Mouse (Mus musculus) 3T3-L1 (cell line): ENCODE measurements around the gene Nipbl.

Experiments
- DNase-seq: peaks from one replicate; pipeline ENCODE4 v3.0.0-alpha.2; 2015; ENCODE audit warnings: low read depth, low spot score

The Nipbl gene

DNA sequence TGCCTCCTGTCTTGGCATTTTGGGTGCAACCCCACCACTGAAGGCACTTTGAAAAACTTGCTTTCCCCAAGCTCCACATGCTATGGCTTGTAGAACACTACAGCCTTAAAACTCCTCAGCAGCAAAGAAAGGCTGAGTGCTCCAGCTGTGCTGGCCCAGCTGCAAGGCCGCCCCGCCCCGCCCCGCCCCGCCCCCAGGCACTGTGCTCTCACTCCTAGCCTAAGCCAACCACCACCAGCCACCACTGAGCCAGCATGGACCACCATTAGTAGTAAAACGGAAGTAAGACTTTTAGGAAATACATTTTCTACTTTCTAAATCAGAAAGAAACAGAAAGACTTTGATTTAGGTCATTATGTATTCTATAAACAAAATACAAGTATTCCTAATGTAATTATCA lies 23.4 kb downstream of the Nipbl start:
- no peak for DNase-seq

DNA sequence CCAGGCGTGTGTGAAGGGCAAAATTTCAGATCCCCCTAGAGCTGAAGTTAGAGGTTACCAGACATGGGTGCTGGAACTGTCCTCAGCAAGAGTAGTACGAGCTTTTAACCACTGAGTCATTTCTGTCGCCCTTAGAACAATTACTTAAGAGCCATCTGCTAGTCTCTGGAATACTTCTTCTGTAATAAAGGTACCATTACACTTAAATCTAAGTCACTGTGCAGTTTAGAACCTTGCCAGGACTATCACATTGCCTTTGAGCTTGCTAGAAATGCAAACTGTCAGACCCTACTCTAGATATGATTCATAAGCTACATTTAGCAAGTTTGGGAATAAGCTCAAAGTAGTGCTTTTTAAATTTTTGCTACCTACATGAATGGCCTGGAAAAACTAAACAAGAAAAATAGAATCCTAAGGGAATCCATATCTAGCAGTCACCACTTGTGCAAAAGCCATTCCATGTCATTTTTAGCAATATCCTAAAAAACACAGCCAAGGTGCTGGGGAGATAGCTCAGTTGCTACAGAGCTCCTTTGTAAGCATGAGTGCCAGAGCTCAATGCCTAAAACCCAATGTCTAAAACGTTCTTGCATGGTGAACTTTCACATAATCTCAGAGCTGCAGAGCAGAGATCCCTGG lies 27.6 kb downstream of the Nipbl start:
- DNase-seq = no peak

DNA sequence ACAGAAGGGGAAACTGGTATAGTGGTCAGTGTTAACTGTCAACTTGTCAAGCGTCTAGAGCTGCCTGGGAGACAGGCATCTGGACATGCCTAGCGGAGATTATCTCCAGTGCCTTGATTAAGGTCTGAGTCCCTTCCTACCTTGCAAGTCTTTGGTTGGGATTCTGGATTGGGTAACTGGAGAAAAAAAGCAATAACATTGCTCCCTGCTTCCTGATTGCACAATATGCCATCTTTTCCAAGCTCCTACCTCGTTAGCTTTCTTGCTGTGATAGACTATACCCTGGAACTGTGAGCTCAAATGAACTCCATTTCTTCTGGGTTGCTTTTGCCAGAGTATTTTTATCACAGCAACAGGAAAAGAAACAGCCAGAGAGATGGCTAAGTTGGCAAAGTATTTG lies 30.9 kb downstream of the Nipbl start:
- no peak for DNase-seq

DNA sequence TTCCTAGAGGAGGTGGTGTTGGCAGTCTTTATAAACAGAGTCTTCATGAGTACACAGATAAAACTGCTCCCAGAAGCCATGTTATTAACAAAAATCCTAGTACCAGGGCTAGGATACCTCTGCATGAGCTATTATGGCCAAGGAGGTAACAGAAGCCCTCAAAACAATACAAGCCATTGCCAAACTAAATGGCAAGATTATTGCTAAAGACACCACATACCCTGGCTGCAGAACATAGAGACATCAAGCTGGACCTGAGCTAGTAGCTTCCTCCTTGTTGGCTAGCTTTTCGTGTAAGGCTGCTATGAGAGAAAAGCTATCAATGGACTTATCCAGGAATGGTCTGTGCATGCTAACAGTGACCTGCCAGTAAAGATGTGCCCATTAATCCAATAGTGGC lies 32.4 kb downstream of the Nipbl start:
- DNase-seq = no peak

DNA sequence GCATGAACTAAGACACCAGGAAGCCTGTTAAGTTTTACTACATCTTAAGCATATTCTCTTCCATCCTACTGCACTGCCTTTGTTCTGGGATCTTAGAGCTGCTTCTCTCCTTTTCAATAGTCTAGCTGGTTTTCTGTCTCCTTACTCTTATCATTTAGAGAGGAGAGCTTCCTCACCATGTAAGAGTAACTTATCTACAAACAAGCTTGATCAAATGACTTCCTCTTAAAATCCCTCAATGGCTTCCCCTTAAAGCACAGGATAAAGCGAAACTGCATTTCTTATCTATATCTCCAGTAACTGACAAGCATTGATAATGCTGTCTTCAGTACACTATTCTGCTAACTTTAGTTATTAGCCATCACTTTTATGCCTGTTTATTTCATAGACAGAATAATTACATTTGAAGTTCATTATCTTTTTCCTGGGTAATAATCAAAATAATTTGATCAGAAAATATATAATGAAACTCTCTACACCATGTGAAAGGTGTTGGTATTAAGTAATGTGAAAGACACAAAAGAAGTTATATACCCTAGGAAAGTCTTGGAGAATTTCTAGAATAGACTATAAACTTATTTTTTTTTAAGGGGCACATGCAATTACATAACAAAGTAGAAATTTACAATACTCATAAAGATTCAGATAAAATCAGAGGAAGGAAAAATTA lies 33.0 kb downstream of the Nipbl start:
- DNase-seq = no peak

DNA sequence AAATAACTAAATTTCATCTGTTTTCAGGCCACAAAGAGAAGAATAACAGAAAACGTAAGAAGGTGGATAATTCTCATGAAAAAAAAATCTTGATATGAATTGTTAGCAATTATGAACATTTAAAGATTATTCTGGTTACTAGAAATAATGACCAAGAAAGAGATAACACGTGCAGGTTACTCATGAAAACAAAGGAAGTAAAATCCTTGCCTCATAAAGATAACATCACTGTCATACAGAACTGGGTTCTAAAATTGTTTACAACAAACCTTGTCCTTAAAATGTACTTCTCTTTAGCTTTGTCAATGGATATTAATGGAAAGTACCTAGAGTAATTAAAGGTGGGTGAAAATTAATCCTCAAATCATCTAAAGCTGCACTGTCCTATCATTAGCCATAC lies 37.2 kb downstream of the Nipbl start:
- DNase-seq = no peak

DNA sequence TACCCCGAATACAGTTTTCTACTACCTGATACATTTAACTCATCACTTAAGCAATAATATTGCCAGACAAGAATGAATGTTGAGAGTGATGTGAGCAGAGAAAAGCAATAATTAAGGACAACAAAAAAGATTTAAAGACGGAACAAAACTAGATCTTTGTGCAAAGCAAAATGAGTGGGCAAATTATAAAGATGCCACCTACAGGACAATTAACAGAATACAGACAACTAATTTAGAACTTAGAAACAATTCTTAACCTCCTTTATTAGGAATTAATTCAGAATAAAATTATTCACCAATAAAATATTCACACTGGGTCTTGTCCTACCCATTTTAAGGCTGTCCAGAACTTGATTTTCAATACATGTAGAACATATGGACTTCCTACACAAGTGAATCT lies 38.0 kb downstream of the Nipbl start:
- DNase-seq = no peak

DNA sequence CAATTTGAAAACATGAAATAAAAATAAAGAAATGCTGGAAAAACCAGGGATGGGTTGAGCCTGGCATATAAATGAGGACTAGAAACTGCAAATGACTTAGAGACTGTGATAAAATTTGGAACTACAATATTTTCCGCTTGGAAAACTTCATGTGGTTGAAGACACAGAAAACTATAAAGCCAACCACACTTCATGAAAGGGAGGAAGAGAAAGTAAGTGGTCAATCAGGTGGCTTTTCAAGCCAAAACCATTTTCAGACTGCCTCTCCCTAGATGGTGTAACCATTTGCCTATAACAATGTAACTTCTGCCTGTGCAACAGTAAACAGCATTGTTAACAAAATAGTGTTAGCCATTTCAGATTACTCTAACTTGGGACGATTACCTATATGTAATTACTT lies 41.7 kb downstream of the Nipbl start:
- no peak for DNase-seq

DNA sequence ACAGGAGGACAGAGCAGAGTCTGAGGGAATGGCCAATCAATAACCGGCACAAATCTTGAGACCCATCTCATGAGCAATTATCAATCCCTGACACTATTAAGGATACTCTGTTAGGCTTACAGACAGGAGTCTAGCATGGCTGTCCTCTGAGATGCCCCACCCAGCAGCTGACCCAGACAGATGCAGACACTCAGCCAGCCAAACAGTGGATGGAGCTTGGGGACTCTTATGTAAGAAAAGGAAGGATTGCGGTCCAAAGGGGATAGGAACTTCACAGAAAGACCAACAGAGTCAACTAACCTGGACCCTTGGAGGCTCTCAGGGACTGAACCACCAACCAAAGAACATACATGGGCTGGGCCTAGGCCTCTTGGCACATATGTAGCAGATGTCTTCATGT lies 42.7 kb downstream of the Nipbl start:
- no peak for DNase-seq

DNA sequence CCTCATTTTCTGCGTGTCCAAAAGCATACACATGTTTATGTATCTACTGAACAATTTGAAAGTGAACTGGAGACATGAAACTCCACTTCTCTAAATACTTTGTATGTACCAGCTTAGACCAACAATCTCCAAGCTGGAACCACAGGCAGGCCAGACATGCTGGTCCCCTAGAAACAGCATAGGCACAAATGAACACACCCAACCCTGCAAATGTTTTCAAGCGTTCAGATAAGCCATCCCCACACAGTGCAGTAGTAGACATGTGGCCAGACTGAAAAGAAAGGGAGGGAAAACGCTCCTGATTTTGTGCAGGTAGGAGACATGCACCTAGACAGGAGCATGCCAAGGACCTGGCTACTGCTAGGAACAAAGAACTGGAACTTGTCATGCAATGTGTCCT lies 52.5 kb downstream of the Nipbl start:
- DNase-seq = no peak

DNA sequence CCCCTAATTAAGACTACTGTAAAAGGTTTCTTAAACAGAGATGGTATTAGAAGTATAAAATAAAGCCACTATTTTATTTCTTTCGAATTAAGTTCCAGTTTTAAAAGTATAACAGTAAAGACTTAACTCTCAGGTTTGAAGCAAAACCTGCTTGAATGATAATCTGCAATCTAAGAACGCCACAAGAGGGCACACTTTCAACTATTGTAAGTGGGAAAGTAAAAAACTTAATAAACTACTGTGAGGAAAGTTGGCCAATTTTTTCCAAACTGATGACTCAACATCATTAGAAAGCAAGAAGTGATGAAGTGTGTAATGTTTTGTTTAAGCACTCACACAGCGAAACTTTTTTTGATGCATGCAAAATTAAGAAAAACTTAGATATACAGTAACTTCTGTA lies 62.0 kb downstream of the Nipbl start:
- peak; percentile 90 for DNase-seq

DNA sequence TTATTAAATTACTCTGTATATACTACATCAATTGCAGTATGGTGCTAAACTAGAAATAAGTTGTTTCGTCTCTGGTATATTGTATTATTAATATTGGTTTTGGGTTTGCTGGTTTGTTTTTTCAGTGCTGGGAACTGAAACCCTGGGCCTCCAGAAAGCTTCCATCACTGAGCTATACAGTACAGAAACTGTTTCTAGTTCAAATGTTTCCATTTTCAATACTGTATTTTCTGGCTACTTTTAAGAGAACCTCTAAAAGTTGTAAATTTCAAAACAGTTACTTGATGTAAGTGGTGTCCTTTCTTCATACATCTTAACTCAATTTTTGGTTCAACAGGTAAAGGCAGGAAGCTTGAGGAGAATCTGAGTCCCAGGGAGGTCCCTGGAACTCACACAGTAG lies 68.6 kb downstream of the Nipbl start:
- no peak for DNase-seq

DNA sequence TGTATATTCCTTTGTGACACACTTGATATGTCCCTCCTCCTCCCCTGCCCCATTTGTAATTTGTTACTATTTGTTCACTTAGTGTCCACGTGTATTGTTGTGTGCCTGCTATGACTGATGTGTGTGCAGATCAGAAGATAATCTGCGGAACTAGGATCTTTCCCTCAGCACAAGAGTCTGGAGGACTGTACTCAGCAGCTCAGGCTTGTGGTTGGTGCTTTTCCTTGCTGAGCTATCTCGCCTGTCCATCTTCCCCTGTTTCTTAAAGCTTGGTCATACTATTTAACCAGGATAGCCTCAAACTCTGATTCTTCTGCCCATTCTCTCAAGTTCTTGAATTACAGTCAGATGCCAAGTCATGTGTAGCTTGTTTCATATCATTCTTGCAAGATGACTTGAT lies 69.5 kb downstream of the Nipbl start:
- DNase-seq = no peak

DNA sequence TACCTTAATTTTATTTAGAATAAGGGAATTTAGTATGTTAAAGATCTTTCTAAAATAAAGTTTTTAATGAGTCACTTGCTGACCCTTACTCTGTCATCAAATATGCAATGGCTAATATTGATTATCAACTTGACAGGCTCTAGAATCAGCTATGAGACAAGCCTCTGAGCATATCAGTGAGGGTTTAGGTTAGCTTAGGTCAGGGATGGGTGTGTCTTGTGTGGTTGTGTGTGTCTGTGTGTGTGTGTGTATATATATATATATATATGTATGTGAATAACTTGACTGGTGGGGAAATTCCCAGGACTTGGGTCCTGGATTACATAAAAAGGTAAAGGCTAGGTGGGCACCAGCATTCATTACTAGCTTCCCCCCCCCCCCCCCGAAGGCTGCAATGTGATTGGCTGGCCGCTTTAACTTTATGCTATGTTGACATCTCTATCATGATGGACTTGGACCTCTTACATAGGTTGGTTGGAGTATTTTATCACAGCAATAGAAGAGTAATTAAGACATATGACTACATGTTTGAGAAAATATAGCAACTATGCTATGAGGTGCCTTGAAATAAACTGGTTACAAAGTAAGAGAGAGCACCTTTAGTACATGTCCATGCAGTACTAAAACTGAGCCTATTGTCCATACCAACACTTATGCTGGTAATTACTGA lies 97.0 kb downstream of the Nipbl start:
- no peak for DNase-seq

DNA sequence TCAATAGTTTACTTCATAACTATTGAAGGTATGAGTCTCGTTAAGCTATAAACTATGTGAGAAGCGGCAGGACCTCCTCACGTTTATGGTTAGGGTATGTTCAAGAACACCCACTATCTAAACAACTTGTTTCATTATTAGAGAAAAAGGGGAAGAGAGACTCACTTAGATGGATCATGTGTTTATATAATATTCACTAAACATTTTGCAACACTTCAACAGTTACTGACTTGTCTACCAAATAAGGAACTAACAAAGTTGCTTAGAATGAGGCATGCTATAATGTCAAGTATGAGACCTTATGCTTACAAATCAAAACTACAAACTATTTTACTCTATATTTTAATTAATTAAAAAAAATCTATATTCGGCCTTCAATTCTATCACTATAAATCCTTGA lies 103.7 kb downstream of the Nipbl start:
- DNase-seq = no peak

DNA sequence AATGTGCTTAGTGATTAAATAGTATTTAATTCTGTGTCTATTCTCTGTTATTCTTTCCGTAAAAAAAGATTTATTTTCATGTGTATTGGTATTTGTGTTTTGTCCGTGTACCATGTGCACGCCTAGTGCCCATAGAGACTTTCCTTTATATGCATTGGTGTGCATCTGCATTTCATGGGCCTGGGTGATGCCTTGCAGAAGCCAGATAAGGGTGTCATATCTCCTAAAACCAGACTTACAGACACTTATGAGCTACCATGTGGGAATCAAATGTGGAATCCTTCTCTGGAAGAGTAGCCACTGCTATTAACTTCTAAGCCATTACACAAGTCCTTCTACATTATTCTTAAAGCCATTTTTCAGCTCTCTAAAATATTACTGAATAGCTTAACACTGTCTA lies 112.7 kb downstream of the Nipbl start:
- no peak for DNase-seq

DNA sequence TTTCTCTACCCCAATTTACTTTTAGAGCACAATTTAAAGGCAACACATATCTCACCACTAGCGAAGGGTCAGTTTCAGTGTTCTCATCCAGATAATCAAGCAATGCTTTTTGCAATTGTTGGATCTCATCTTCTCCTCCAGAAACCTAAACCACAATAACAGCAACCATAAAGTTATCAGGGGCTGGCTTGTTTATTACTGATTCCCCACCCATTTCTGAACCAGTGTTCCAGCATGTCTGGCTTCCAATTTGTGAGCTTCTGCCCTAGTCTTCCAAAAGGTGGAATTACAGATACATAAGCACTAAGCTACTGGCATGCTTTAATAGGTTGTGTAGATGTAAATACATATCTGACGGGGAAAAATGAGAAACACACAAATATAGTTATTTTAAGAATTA lies 118.6 kb downstream of the Nipbl start:
- no peak for DNase-seq

DNA sequence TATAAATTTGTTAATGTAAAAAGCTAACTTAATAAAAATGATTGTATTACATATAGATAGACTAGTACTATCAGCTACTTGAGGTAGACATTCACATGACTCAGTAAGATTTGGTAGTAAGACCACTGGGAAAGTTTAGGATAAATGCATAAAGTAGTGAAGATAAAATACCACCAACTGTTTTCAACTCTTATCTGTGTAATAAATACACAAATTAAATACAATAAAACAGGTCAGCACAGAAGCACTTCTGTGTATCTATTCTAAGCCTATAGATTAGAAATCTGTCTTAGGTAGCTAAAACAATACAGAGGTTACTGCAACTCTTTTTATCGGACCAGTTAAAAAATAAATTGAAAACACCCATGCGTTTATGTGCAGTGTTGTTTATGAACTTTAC lies 119.4 kb downstream of the Nipbl start:
- DNase-seq = no peak

DNA sequence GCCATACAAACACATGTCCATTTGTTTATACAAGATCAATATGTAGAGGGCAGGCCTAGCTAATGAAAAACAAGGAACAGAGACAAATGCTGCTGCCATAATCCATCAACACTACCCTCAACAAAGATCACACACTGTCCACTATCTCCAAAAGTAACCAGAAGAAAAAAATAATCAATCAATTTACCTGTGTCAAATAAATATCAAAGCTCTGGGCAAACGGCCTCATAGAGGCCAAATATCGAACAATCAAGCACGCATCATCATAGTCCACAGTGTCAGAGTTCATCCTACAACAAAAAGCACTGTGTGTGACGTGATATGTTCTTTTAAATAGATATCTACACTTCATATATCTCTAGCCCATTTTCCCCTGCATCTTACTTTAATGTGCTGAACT lies 120.2 kb downstream of the Nipbl start:
- DNase-seq = no peak

DNA sequence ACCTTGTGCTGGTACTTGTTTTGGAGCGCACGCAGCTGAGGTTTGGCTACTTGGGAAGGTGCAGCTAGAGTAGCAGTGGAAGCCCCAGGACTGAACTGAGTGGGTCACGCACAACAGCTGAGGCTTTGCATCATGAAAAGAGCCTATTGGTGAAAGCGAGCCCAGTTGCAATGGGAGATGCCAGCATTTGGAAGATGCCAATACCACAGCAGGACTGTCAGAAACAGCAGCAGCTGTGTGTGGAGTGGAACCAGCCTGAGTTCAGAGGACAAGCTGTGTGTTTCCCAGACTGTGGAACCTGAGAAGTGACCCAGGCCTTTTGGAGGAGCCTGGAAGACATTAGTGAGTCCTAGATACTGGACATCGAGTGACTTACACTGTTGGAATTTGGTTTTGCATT lies 122.8 kb downstream of the Nipbl start:
- no peak for DNase-seq

DNA sequence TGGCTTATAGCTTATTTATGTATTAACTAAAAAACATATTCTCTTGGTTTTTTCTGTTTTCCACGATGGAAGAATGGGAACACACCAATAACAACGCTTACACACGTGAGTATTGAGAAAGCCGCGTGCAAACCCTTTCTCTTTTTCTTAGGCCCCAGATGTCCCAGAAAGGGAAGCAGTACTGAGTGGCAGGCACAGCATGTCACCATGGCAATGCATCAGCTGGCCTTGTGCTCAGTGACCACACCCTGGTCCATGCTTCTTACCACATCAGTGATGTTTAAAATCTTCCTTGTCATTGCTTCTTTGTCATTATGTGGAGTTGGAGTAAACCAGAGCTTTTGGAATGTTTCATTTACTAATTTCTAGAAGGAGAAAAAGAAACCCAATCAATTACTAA lies 125.1 kb downstream of the Nipbl start:
- DNase-seq = no peak

DNA sequence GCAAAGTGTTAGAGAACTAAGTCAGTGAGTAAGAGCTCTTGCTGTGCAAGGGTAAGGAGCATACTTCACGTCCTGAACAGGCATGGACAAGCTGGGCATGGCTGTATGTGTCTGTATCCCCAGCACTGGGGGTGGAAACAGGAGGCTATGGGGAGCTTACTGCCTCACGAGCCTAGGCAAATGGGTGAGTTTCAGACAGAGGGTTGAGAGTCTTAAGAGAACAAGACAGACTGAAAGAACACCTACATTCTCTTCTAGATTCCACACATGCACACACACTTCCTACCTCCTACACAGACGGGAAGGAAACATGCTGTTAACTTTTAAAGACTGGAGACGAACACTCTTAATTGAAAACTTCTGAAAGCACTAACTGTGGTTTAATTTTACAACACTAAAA lies 126.9 kb downstream of the Nipbl start:
- DNase-seq = no peak

DNA sequence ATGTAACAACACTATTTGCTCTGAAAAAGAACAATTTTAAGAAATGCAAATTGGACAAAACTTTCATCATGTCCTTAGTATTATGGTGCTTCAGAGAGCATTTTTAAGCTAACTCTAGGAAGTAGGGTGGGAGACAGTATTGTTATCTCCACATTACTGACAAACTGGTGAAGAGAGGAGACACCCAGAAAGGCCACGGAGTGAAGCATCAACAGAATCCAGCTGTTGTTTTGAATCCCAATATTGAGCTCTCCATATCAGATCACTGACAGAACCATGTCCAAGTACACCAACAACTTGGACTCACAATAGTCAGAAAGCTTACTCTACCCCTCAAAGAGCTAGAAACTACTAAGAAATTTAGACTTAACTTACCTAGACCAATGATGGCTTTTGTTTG lies 138.8 kb downstream of the Nipbl start:
- DNase-seq = no peak
